Mouse (Mus musculus) ES-Bruce4 (cell line): ENCODE data around the gene Dap. TPM values are rescaled to one million over a fixed set of nuclear protein-coding genes. Genes with fewer than 3 reads are reported as not detected.
A peak's percentile ranks its signal among the peaks of the same experiment; 100 is the strongest.

Experiments
- H3K27ac ChIP-seq: 2 replicates; pipeline ENCODE4 v1.5.1; 2012; ENCODE audit warnings: low read length, inconsistent platforms; ENCODE audit not compliant: insufficient read depth
- H3K27me3 ChIP-seq: 2 replicates; pipeline ENCODE4 v1.6.1; 2012; ENCODE audit warnings: mild to moderate bottlenecking, low read length, inconsistent platforms; ENCODE audit not compliant: control insufficient read depth, poor library complexity, insufficient read depth, severe bottlenecking
- H3K36me3 ChIP-seq: 2 replicates; pipeline ENCODE4 v1.6.1; 2012; ENCODE audit warnings: inconsistent platforms, mild to moderate bottlenecking, low read length, moderate library complexity; ENCODE audit not compliant: control insufficient read depth, poor library complexity, insufficient read depth, severe bottlenecking
- H3K4me1 ChIP-seq: one replicate; pipeline ENCODE4 v1.8.1; 2011; ENCODE audit warnings: low read length; ENCODE audit not compliant: control insufficient read depth, insufficient read depth
- H3K4me3 ChIP-seq: 2 replicates; pipeline ENCODE4 v1.5.1; 2011; ENCODE audit warnings: low read depth, mild to moderate bottlenecking, low read length
- H3K9ac ChIP-seq: 2 replicates; pipeline ENCODE4 v1.6.1; 2012; ENCODE audit warnings: low read depth, mild to moderate bottlenecking, inconsistent platforms; ENCODE audit not compliant: poor library complexity, severe bottlenecking
- H3K9me3 ChIP-seq: replicated peaks from 2 replicates; pipeline ENCODE4 v1.6.1; 2012; ENCODE audit warnings: mild to moderate bottlenecking, low read length, inconsistent platforms; ENCODE audit not compliant: control insufficient read depth, poor library complexity, insufficient read depth, severe bottlenecking
- CTCF ChIP-seq: IDR thresholded peaks from one replicate; pipeline ENCODE4 v1.8.1; 2011; ENCODE audit warnings: low read depth, low read length
- EP300 ChIP-seq: IDR thresholded peaks from 2 replicates; pipeline ENCODE4 v1.6.1; 2011; ENCODE audit warnings: low read depth, low read length; ENCODE audit not compliant: insufficient read depth
- POLR2A ChIP-seq: IDR thresholded peaks from one replicate; pipeline ENCODE4 v1.8.1; 2011; ENCODE audit warnings: low read length; ENCODE audit not compliant: insufficient read depth
- polyA plus RNA-seq: library from polyadenylated mRNA; stranded (reverse); fragments of >200 nt; gene quantifications from 2 replicates; pipeline ENCODE4 v1.2.4, GENCODE M21; 2011; ENCODE audit warnings: low read depth; ENCODE audit not compliant: missing spikeins, insufficient read depth, insufficient read length

Gene Dap
- polyA plus RNA-seq, 1 experiment: 22.7 TPM

DNA sequence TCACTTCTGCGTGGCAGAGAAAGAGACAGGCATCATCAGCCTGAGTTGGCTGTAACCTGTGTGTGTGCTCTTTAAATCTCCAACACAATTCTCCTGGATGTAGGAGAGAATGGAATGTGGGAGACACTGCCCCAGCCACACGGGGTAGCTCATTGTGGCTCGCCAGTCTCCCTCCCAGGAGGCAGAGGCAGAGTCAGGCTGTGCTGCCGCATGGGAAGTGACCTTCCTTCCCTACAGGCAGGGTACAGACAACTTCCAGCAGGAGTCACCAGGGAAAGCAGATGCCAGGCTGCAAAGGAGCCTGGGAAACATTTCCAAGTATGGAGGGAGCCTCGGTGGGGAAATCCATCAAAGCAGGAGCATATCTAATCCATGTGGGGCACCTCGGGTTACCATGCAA lies 81.1 kb downstream of the Dap start:
- no peaks in the 10 kb centered on the region for H3K4me1 ChIP-seq
- TF ChIP-seq EP300: no peak
- TF ChIP-seq CTCF: no peak
- no peak for TF ChIP-seq POLR2A
- no peak overlapping the region for H3K27ac ChIP-seq
- H3K4me3 ChIP-seq: no peak overlapping the region
- H3K36me3 ChIP-seq: no peaks in the 10 kb centered on the region
- no peaks in the 10 kb centered on the region for H3K9me3 ChIP-seq
- no peaks in the 10 kb centered on the region for H3K27me3 ChIP-seq
- H3K9ac ChIP-seq: no peak overlapping the region

DNA sequence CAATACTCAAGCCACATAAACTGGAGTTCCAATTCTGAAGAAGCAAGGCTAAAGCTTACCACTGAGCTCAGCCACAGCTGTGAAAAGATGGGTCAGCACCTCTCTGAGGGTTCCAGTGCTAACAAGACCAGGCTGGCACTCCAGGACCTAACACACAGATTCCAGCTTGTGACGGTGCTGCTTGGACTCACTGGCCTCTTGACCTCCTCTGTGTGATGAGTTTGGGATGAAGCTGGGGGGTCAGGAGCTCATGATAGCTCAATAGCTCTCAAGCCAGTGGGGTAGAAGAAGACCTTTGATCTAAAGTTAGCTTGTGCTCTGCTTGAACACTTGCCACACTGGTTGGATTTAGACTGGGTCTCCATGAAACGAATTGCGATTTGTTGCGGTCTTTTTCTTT lies 82.6 kb downstream of the Dap start:
- no peaks in the 10 kb centered on the region for H3K27me3 ChIP-seq
- no peaks in the 10 kb centered on the region for H3K4me1 ChIP-seq
- H3K36me3 ChIP-seq: no peaks in the 10 kb centered on the region
- H3K9me3 ChIP-seq: no peaks in the 10 kb centered on the region
- no peak overlapping the region for H3K27ac ChIP-seq
- TF ChIP-seq EP300 (no peak), CTCF (no peak), POLR2A (no peak)
- H3K4me3 ChIP-seq: no peak overlapping the region
- H3K9ac ChIP-seq: no peak overlapping the region

DNA sequence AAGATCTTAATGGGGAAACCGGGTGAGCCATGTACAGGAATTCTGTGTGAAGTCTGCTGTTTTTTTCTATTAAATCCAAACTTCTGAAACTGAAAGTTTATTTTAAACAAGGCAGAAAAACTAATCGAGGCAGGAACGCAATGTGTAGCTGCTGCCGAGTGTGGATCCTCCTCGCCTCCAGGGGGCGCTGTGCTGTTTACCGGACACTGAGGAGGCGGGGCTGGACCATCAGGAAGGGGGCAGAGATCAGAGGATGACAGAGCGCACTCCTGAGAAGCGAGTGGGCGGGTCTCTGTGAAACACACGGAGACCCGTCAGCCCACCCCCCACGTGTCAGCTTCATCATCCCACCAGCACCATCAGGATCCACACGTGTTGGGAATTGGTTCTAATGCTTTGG lies 85.4 kb downstream of the Dap start:
- Histone ChIP-seq H3K27me3 (no peaks in the 10 kb centered on the region), H3K4me1 (no peaks in the 10 kb centered on the region), H3K36me3 (no peaks in the 10 kb centered on the region), H3K9ac (no peak overlapping the region), H3K9me3 (no peaks in the 10 kb centered on the region), H3K27ac (no peak overlapping the region), H3K4me3 (no peak overlapping the region)
- TF ChIP-seq EP300 (no peak), CTCF (peak; percentile 91), POLR2A (no peak)

DNA sequence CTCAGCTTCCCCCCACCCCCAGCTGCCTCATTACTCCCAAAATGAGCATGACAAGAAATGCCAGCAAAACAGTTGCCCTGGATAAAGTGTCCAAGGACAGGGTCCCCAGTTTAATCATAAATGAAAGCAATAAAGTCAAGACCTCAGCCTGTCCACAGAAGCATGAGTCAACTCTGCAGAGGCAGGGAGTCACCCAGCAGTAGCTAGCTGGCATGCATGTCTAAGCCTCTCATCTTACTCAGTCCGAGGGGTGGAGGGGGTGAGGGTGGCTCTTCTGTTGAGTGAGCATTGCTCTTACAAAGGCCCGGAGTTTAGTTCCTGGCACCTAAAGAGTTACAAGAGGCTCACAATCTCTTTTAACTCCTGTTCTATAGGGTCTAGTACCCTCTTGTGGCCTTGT lies 87.9 kb downstream of the Dap start:
- TF ChIP-seq CTCF: no peak
- no peak for TF ChIP-seq POLR2A
- no peak for TF ChIP-seq EP300
- H3K36me3 ChIP-seq: no peaks in the 10 kb centered on the region
- H3K4me3 ChIP-seq: no peak overlapping the region

DNA sequence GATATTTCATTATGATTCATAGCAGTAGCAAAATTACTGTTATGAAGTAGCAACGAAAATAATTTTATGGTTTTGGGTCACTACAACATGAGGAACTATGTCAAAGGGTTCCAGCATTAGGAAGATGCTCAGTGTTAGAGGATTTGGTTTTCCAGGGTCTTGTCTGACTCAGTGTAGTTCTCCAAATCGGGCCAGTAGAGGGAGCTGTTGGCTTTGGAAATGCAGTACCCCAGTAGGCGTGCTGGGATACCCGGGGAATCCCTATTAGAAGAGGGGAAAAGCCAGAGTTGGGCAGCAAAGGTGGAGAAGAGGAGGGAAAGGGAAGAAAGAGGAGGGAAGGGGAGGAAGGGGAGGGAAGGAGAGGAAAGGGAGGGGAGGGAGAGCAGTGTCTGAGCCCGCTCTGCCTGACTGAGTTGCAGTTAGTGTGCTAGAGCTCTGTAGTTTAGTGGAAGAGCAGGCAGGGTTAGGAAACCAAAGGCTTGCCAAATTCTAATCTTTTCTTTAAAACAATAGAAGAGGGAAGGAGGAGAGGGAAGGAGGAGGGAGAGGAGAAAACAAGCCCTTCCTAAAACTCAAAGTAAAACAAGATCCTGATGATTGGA lies 91.6 kb downstream of the Dap start:
- H3K27ac ChIP-seq: no peak overlapping the region
- no peaks in the 10 kb centered on the region for H3K9me3 ChIP-seq
- TF ChIP-seq POLR2A (no peak), CTCF (peak; percentile 57)
- H3K4me1 ChIP-seq: peaks cover 2% of the 10 kb centered on the region
- H3K9ac ChIP-seq: no peak overlapping the region
- H3K36me3 ChIP-seq: no peaks in the 10 kb centered on the region
- H3K4me3 ChIP-seq: no peak overlapping the region
- H3K27me3 ChIP-seq: no peaks in the 10 kb centered on the region

More for the DNA sequence above, 87.9 kb downstream of the Dap start:
- Histone ChIP-seq H3K27ac (no peak overlapping the region), H3K9ac (no peak overlapping the region), H3K4me1 (no peaks in the 10 kb centered on the region), H3K9me3 (no peaks in the 10 kb centered on the region), H3K27me3 (no peaks in the 10 kb centered on the region)

DNA sequence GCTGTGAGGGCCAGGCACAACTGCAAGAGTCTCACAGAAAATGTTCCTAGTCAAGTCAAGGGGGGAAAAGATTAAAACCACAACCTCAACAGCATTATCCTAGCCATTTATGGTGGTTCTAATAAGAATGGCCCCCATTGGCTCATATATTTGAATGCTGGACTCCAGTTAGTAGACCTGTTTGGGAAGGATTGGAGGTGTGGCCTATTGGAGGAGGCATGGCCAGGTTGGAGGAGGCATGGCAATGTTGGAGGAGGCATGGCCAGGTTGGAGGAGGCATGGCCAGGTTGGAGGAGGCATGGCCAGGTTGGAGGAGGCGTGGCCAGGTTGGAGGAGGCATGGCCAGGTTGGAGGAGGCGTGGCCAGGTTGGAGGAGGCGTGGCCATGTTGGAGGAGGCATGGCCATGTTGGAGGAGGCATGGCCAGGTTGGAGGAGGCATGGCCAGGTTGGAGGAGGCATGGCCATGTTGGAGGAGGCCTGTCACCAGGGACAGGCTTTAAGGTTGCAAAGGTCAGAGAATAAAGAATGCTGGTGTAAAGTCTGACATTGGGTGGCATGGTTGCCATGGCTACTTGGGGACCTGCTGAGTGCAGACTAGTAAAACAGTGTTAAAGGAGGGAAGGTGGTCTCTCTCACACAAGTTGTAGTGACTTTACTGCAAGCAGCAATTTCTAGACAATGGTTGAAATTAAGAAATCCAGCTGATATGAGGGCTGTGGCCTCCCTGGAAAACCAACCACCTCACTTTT lies 93.1 kb downstream of the Dap start:
- no peaks in the 10 kb centered on the region for H3K36me3 ChIP-seq
- H3K9ac ChIP-seq: no peak overlapping the region
- H3K27ac ChIP-seq: no peak overlapping the region
- peaks cover 2% of the 10 kb centered on the region for H3K4me1 ChIP-seq
- no peaks in the 10 kb centered on the region for H3K9me3 ChIP-seq
- H3K27me3 ChIP-seq: no peaks in the 10 kb centered on the region
- TF ChIP-seq CTCF (no peak), POLR2A (no peak), EP300 (no peak)
- no peak overlapping the region for H3K4me3 ChIP-seq
